Mouse (Mus musculus) intestine, embryonic 14.5 days (tissue): ENCODE data around the gene March8. TPM values are rescaled to one million over a fixed set of nuclear protein-coding genes. Genes with fewer than 3 reads are reported as not detected.

Experiments used
- ATAC-seq: fragments of 200-750 bp; cut with Nextera tagmentation; replicated peaks from 2 replicates; pipeline ENCODE4 v1.8.0; 2017; ENCODE audit warnings: low read depth, moderate number of reproducible peaks, moderate TSS enrichment, moderate library complexity; ENCODE audit not compliant: low FRiP score, low TSS enrichment
- DNase-seq: peaks from one replicate; pipeline ENCODE4 v3.0.0-alpha.2; 2018; ENCODE audit warnings: low spot score
- H3K27ac ChIP-seq: fragments of 300-500 bp; sonication (generic); 2 replicates; pipeline ENCODE4 v1.5.1; 2014; ENCODE audit warnings: low read depth, mild to moderate bottlenecking, control low read depth
- H3K27me3 ChIP-seq: fragments of 300-500 bp; sonication (generic); replicated peaks from 2 replicates; pipeline ENCODE4 v1.6.1; 2014; ENCODE audit warnings: low read length, control low read depth; ENCODE audit not compliant: control insufficient read depth, insufficient read depth
- H3K36me3 ChIP-seq: fragments of 300-500 bp; sonication (generic); 2 replicates; pipeline ENCODE4 v1.6.1; 2014; ENCODE audit warnings: low read length, control low read depth; ENCODE audit not compliant: control insufficient read depth, insufficient read depth
- H3K4me1 ChIP-seq: fragments of 300-500 bp; sonication (generic); replicated peaks from 2 replicates; pipeline ENCODE4 v1.6.1; 2014; ENCODE audit warnings: low read length, control low read depth, mixed read lengths; ENCODE audit not compliant: control insufficient read depth, insufficient read depth
- H3K4me2 ChIP-seq: fragments of 300-500 bp; sonication (generic); 2 replicates; pipeline ENCODE4 v1.6.1; 2014; ENCODE audit warnings: low read length
- H3K4me3 ChIP-seq: fragments of 300-500 bp; sonication (generic); 2 replicates; pipeline ENCODE4 v1.5.1; 2014; ENCODE audit warnings: low read depth, low read length, control low read depth, mixed read lengths
- H3K9ac ChIP-seq: fragments of 300-500 bp; sonication (generic); 2 replicates; pipeline ENCODE4 v1.6.1; 2014; ENCODE audit warnings: mild to moderate bottlenecking, low read length
- H3K9me3 ChIP-seq: fragments of 300-500 bp; sonication (generic); 2 replicates; pipeline ENCODE4 v1.6.1; 2016; ENCODE audit warnings: low read length, control low read depth; ENCODE audit not compliant: control insufficient read depth
- WGBS: fragments of 180-500 bp; shearing (Covaris S2); extraction: QIAGEN DNeasy Blood & Tissue Kit; methylation state at CpG from one replicate; pipeline ENCODE4 v1.1.7; 2014; 5-methylcytosine and 5-hydroxymethylcytosine counted together
- polyA plus RNA-seq: library from polyadenylated mRNA; unstranded; fragments of >200 nt; fragmentation: Nextera tagmentation; extraction: Ambion mirVana; gene quantifications from 2 replicates; pipeline ENCODE4 v1.2.1, GENCODE M21; 2014

Gene March8
- polyA plus RNA-seq, 1 experiment from 2014 or later, result 30.8 TPM

GRCm38 (mm10) chr6:116407216-116407615, 69.4 kb downstream of the March8 start:
- no peak overlapping the region for H3K4me2 ChIP-seq
- H3K4me3 ChIP-seq, result no peak overlapping the region
- H3K27me3 ChIP-seq, result no peaks in the 10 kb centered on the region
- DNase-seq, result no peak
- no peak overlapping the region for H3K27ac ChIP-seq
- no peaks in the 10 kb centered on the region for H3K4me1 ChIP-seq
- H3K36me3 ChIP-seq, result peaks cover 32% of the 10 kb centered on the region
- 87% methylated on average over 4 of the region's 4 CpGs for WGBS
- no peak for ATAC-seq
- no peak overlapping the region for H3K9ac ChIP-seq
- H3K9me3 ChIP-seq, result no peaks in the 10 kb centered on the region

DNA sequence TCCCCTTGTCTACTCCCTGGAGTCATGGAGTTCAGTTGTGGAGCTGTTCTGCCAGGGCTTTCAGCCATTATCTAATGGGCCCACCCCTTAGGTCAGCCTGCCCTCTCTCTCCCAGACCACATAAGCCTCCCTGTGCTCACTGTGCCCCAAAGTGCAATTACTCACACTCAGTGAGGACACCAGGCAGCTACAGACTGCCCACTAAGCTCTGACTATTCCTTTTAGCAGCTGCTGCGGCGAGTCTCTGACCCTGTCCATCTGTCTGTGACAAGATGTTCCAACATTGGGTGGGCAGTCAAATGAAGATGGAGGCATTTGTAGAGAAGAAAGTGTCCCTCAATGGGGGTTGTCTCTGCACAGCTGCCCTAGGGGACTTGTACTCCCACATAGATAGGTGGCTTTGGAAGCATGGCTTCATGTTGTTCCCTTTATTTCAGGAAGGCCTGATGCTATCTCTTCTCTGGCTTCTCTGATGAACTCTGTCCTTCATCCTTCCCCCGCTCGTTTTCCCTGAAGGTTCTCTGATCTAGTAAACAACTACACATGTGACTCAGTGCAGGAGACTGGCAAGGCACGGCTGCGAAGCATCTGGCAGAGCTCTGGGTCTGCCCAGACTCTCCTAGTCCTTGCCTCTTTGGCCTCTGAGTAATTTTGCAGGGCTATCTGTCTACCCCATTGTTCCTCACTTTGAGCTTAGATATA, 70.3 kb downstream of the March8 start:
- no peaks in the 10 kb centered on the region for H3K27me3 ChIP-seq
- no peaks in the 10 kb centered on the region for H3K9me3 ChIP-seq
- peaks cover 31% of the 10 kb centered on the region for H3K36me3 ChIP-seq
- H3K4me1 ChIP-seq, result no peaks in the 10 kb centered on the region
- H3K4me2 ChIP-seq, result no peak overlapping the region
- 74% methylated on average over 6 of the region's 6 CpGs for WGBS
- H3K9ac ChIP-seq, result no peak overlapping the region
- H3K4me3 ChIP-seq, result no peak overlapping the region
- H3K27ac ChIP-seq, result no peak overlapping the region
- DNase-seq (no peak), ATAC-seq (no peak)

GRCm38 (mm10) chr6:116410436-116410835, 72.6 kb downstream of the March8 start:
- Histone ChIP-seq H3K4me2 (no peak overlapping the region), H3K36me3 (peaks cover 22% of the 10 kb centered on the region), H3K27ac (no peak overlapping the region), H3K4me1 (no peaks in the 10 kb centered on the region), H3K9me3 (no peaks in the 10 kb centered on the region), H3K9ac (no peak overlapping the region), H3K27me3 (no peaks in the 10 kb centered on the region), H3K4me3 (no peak overlapping the region)
- WGBS, result 96% methylated on average over 10 of the region's 10 CpGs
- DNase-seq (no peak), ATAC-seq (no peak)

GRCm38 (mm10) chr6:116411716-116412115, 73.9 kb downstream of the March8 start:
- 90% methylated on average over 3 of the region's 3 CpGs for WGBS
- H3K27ac ChIP-seq, result no peak overlapping the region
- no peak for DNase-seq

GRCm38 (mm10) chr6:116412546-116413325, 74.9 kb downstream of the March8 start:
- Histone ChIP-seq H3K4me3 (no peak overlapping the region), H3K36me3 (peaks cover 4% of the 10 kb centered on the region; the same call in 1 of the 2 replicates), H3K9me3 (no peaks in the 10 kb centered on the region), H3K4me2 (no peak overlapping the region), H3K27ac (no peak overlapping the region), H3K27me3 (no peaks in the 10 kb centered on the region), H3K9ac (no peak overlapping the region), H3K4me1 (no peaks in the 10 kb centered on the region)
- DNase-seq, result no peak
- ATAC-seq, result no peak
- 92% methylated on average over 14 of the region's 14 CpGs for WGBS

More at GRCm38 (mm10) chr6:116411716-116412115, 73.9 kb downstream of the March8 start:
- H3K4me2 ChIP-seq, result no peak overlapping the region
- H3K4me1 ChIP-seq, result no peaks in the 10 kb centered on the region
- H3K9me3 ChIP-seq, result no peaks in the 10 kb centered on the region
- no peak overlapping the region for H3K9ac ChIP-seq
- H3K27me3 ChIP-seq, result no peaks in the 10 kb centered on the region
- peaks cover 12% of the 10 kb centered on the region for H3K36me3 ChIP-seq
- ATAC-seq, result no peak
- H3K4me3 ChIP-seq, result no peak overlapping the region

GRCm38 (mm10) chr6:116415126-116415676, 77.4 kb downstream of the March8 start:
- Histone ChIP-seq H3K9me3 (no peaks in the 10 kb centered on the region), H3K27ac (no peak overlapping the region), H3K4me2 (no peak overlapping the region), H3K27me3 (no peaks in the 10 kb centered on the region), H3K36me3 (no peaks in the 10 kb centered on the region), H3K4me3 (no peak overlapping the region), H3K9ac (no peak overlapping the region), H3K4me1 (no peaks in the 10 kb centered on the region)
- ATAC-seq, result no peak
- DNase-seq, result no peak
- 82% methylated on average over 12 of the region's 12 CpGs for WGBS

DNA sequence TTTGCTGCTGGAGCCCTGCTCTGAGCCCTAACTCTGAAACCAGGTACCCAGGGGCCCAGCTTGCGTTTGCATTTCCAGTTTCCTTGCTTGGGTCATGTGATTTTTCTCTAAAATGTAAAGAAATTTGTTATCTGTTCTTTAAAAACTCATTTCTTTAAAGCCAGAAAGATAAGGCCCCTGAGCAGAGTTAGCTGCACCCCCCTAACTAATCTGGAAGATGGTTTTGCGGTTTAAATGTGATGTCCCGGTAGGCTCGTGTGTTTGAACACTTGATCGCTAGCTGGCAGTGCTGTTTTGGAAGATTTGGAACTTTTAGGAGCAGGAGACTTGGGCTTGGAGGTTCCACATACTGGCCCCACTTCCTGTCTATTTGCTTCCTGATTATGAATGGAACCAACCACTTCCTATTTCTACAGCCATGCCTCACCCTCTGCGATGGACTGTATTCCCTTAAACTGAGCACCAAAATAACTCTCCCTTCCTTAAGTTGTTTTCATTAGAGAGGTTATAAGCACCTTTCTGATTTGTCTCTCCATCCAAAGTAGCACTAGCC, 78.3 kb downstream of the March8 start:
- H3K4me1 ChIP-seq, result no peaks in the 10 kb centered on the region
- 79% methylated on average over 6 of the region's 6 CpGs for WGBS
- H3K27ac ChIP-seq, result no peak overlapping the region
- H3K9ac ChIP-seq, result no peak overlapping the region
- H3K36me3 ChIP-seq, result no peaks in the 10 kb centered on the region
- no peaks in the 10 kb centered on the region for H3K9me3 ChIP-seq
- ATAC-seq, result no peak
- DNase-seq, result no peak
- no peak overlapping the region for H3K4me2 ChIP-seq
- no peak overlapping the region for H3K4me3 ChIP-seq
- H3K27me3 ChIP-seq, result no peaks in the 10 kb centered on the region

GRCm38 (mm10) chr6:116417518-116418315, 79.9 kb downstream of the March8 start:
- DNase-seq (no peak), ATAC-seq (no peak)
- H3K4me1 ChIP-seq, result no peaks in the 10 kb centered on the region
- no peak overlapping the region for H3K9ac ChIP-seq
- no peaks in the 10 kb centered on the region for H3K9me3 ChIP-seq
- no peaks in the 10 kb centered on the region for H3K27me3 ChIP-seq
- WGBS, result 61% methylated on average over 6 of the region's 6 CpGs
- H3K4me3 ChIP-seq, result no peak overlapping the region
- H3K36me3 ChIP-seq, result no peaks in the 10 kb centered on the region
- no peak overlapping the region for H3K4me2 ChIP-seq
- H3K27ac ChIP-seq, result no peak overlapping the region
